Mouse (Mus musculus) spleen, adult 2 months (tissue): Measurements from ENCODE around the gene Celsr1.

Source experiments
- CTCF ChIP-seq: fragments of 200-500 bp; IDR thresholded peaks from 2 replicates; pipeline ENCODE4 v1.5.1; 2011; ENCODE audit warnings: mild to moderate bottlenecking, inconsistent platforms; ENCODE audit not compliant: insufficient read depth, insufficient read length, insufficient replicate concordance; ENCODE audit errors: extremely low read depth
- POLR2A ChIP-seq: fragments of 200-500 bp; IDR thresholded peaks from 2 replicates; pipeline ENCODE4 v1.6.1; 2011; ENCODE audit warnings: low read depth, low read length, inconsistent platforms

- TF ChIP-seq POLR2A (no peak), CTCF (no peak)
These were observed 17.6 kb downstream of the Celsr1 start for GRCm38 (mm10) chr15:86015860-86016541.
